Mouse (Mus musculus) MEL (cell line): Measurements from ENCODE around the gene Stam2. TPM values are rescaled to one million over a fixed set of nuclear protein-coding genes. Genes with fewer than 3 reads are reported as not detected.
A peak's percentile ranks its signal among the peaks of the same experiment; 100 is the strongest.

Experiments used
- DNase-seq: peaks from one replicate; pipeline ENCODE4 v3.0.0; 2011; ENCODE audit warnings: low read depth, low spot score
- H3K27ac ChIP-seq: 2 replicates; pipeline ENCODE4 v1.5.1; 2012; ENCODE audit warnings: low read depth, mild to moderate bottlenecking, control low read depth, low read length, moderate library complexity; ENCODE audit not compliant: control insufficient read depth
- H3K27me3 ChIP-seq, 2 experiments: fragments of 150-350 bp in 1 of 2; sonication (generic) in 1 of 2; 2 replicates each; pipeline ENCODE4 v1.6.1; 2012; ENCODE audit warnings: low read length in 2 of 2, mild to moderate bottlenecking in 2 of 2, improper control_type of control experiment in 1 of 2, moderate library complexity in 1 of 2; ENCODE audit not compliant: insufficient read depth in 2 of 2, control insufficient read depth in 1 of 2
- H3K36me3 ChIP-seq, 2 experiments: 2 replicates each; pipeline ENCODE4 v1.6.1; 2012 to 2014; ENCODE audit warnings: low read length in 2 of 2, improper control_type of control experiment in 1 of 2, inconsistent platforms in 1 of 2, mild to moderate bottlenecking in 1 of 2; ENCODE audit not compliant: insufficient read depth in 2 of 2, control insufficient read depth in 1 of 2
- H3K4me1 ChIP-seq, 2 experiments: fragments of 150-350 bp in 1 of 2; sonication (generic) in 1 of 2; 2 replicates each; pipeline ENCODE4 v1.6.1; 2012; ENCODE audit warnings: low read length in 2 of 2, improper control_type of control experiment in 1 of 2, mild to moderate bottlenecking in 1 of 2; ENCODE audit not compliant: insufficient read depth in 2 of 2, control insufficient read depth in 1 of 2
- H3K4me3 ChIP-seq, 2 experiments: fragments of 150-350 bp in 1 of 2; sonication (generic) in 1 of 2; 2 replicates each; pipeline ENCODE4 v1.5.1; 2012; ENCODE audit warnings: low read depth in 2 of 2, low read length in 2 of 2, mild to moderate bottlenecking in 2 of 2, moderate library complexity in 2 of 2, control low read depth in 1 of 2, improper control_type of control experiment in 1 of 2; ENCODE audit not compliant: control insufficient read depth in 1 of 2, insufficient read depth in 1 of 2
- H3K79me2 ChIP-seq: 2 replicates; pipeline ENCODE4 v1.6.1; 2012; ENCODE audit warnings: mild to moderate bottlenecking, low read length, moderate library complexity; ENCODE audit not compliant: control insufficient read depth, poor library complexity, insufficient read depth
- H3K9ac ChIP-seq: 2 replicates; pipeline ENCODE4 v1.6.1; 2012; ENCODE audit warnings: low read depth, mild to moderate bottlenecking, control low read depth, low read length, moderate library complexity; ENCODE audit not compliant: control insufficient read depth, poor library complexity, severe bottlenecking
- H3K9me3 ChIP-seq: fragments of 150-350 bp; sonication (generic); replicated peaks from 2 replicates; pipeline ENCODE4 v1.6.1; 2012; ENCODE audit warnings: mild to moderate bottlenecking, low read length, improper control_type of control experiment, moderate library complexity; ENCODE audit not compliant: insufficient read depth
- CHD1 ChIP-seq: IDR thresholded peaks from 2 replicates; pipeline ENCODE4 v1.6.1; 2012; ENCODE audit warnings: low read depth, mild to moderate bottlenecking, inconsistent platforms, low read length, improper control_type of control experiment
- CTCF ChIP-seq, 3 experiments: IDR thresholded peaks in 2 of 3; conservative IDR thresholded peaks in 1 of 3; 2 replicates each; pipeline ENCODE4 v1.5.1; 2011 to 2012; ENCODE audit warnings: low read length in 3 of 3, low read depth in 2 of 3, mild to moderate bottlenecking in 2 of 3, improper control_type of control experiment in 1 of 3, inconsistent platforms in 1 of 3, mixed read lengths in 1 of 3, moderate library complexity in 1 of 3; ENCODE audit not compliant: control insufficient read depth in 1 of 3, insufficient read depth in 1 of 3, poor library complexity in 1 of 3, severe bottlenecking in 1 of 3
- E2F4 ChIP-seq: IDR thresholded peaks from 2 replicates; pipeline ENCODE4 v1.6.1; 2011; ENCODE audit warnings: low read depth, low read length, improper control_type of control experiment, borderline replicate concordance
- GATA1 ChIP-seq: IDR thresholded peaks from 2 replicates; pipeline ENCODE4 v1.6.1; 2011; ENCODE audit warnings: low read depth, low read length, improper control_type of control experiment
- MAFK ChIP-seq: IDR thresholded peaks from 2 replicates; pipeline ENCODE4 v1.6.1; 2011; ENCODE audit warnings: low read depth, mild to moderate bottlenecking, low read length, improper control_type of control experiment, borderline replicate concordance
- MAX ChIP-seq: IDR thresholded peaks from 2 replicates; pipeline ENCODE4 v1.6.1; 2011; ENCODE audit warnings: low read length, improper control_type of control experiment
- MAZ ChIP-seq: IDR thresholded peaks from 2 replicates; pipeline ENCODE4 v1.6.1; 2012; ENCODE audit warnings: low read depth, mild to moderate bottlenecking, inconsistent platforms, low read length, improper control_type of control experiment
- MYB ChIP-seq: IDR thresholded peaks from 2 replicates; pipeline ENCODE4 v1.6.1; 2011; ENCODE audit warnings: mild to moderate bottlenecking, low read depth, low read length, improper control_type of control experiment
- MYC ChIP-seq: IDR thresholded peaks from 2 replicates; pipeline ENCODE4 v1.6.1; 2011; ENCODE audit warnings: low read depth, mild to moderate bottlenecking, low read length, improper control_type of control experiment, moderate library complexity
- NELFE ChIP-seq: IDR thresholded peaks from 2 replicates; pipeline ENCODE4 v1.6.1; 2011; ENCODE audit warnings: low read depth, low read length, improper control_type of control experiment
- NRF1 ChIP-seq: IDR thresholded peaks from 2 replicates; pipeline ENCODE4 v1.6.1; 2014; ENCODE audit warnings: low read depth, mild to moderate bottlenecking, inconsistent platforms, low read length, improper control_type of control experiment, moderate library complexity; ENCODE audit not compliant: poor library complexity, insufficient read depth, severe bottlenecking
- POLR2A ChIP-seq, 2 experiments: IDR thresholded peaks; 2 replicates each; pipeline ENCODE4 v1.6.1; 2011 to 2012; ENCODE audit warnings: low read length in 2 of 2, mild to moderate bottlenecking in 2 of 2, control low read depth in 1 of 2, improper control_type of control experiment in 1 of 2, low read depth in 1 of 2, moderate library complexity in 1 of 2; ENCODE audit not compliant: control insufficient read depth in 1 of 2, insufficient read depth in 1 of 2, poor library complexity in 1 of 2
- POLR2AphosphoS2 ChIP-seq: IDR thresholded peaks from 2 replicates; pipeline ENCODE4 v1.6.1; 2011; ENCODE audit warnings: low read length, improper control_type of control experiment
- RAD21 ChIP-seq: IDR thresholded peaks from 2 replicates; pipeline ENCODE4 v1.6.1; 2011; ENCODE audit warnings: mild to moderate bottlenecking, low read depth, low read length, improper control_type of control experiment
- RCOR1 ChIP-seq: IDR thresholded peaks from 2 replicates; pipeline ENCODE4 v1.6.1; 2012; ENCODE audit warnings: low read depth, mild to moderate bottlenecking, inconsistent platforms, low read length, improper control_type of control experiment
- SIN3A ChIP-seq: IDR thresholded peaks from 2 replicates; pipeline ENCODE4 v1.6.1; 2012; ENCODE audit warnings: low read length, improper control_type of control experiment, inconsistent platforms
- SMC3 ChIP-seq: IDR thresholded peaks from 2 replicates; pipeline ENCODE4 v1.6.1; 2011; ENCODE audit warnings: low read depth, low read length, improper control_type of control experiment
- TAL1 ChIP-seq: IDR thresholded peaks from 2 replicates; pipeline ENCODE4 v1.6.1; 2012; ENCODE audit warnings: mild to moderate bottlenecking, inconsistent platforms, low read length, moderate library complexity, mixed read lengths
- TBP ChIP-seq: IDR thresholded peaks from 2 replicates; pipeline ENCODE4 v1.8.0; 2011; ENCODE audit warnings: low read depth, low read length, improper control_type of control experiment
- USF1 ChIP-seq: IDR thresholded peaks from 2 replicates; pipeline ENCODE4 v1.6.1; 2014; ENCODE audit warnings: low read depth, mild to moderate bottlenecking, inconsistent platforms, low read length, improper control_type of control experiment, moderate library complexity
- ZC3H11A ChIP-seq: IDR thresholded peaks from 2 replicates; pipeline ENCODE4 v1.6.1; 2012; ENCODE audit warnings: low read depth, mild to moderate bottlenecking, inconsistent platforms, low read length, improper control_type of control experiment
- polyA plus RNA-seq, 2 experiments: library from polyadenylated mRNA; stranded (reverse) in 1 of 2; unstranded in 1 of 2; fragments of >175 nt in 1 of 2; fragments of >200 nt in 1 of 2; gene quantifications; 2 replicates each; pipeline versions ENCODE4 v1.2.1 to v1.2.4; 2012; ENCODE audit warnings: low replicate concordance in 2 of 2, low read depth in 1 of 2; ENCODE audit not compliant: insufficient read length in 2 of 2, insufficient read depth in 1 of 2, missing spikeins in 1 of 2
- total RNA-seq: library from RNA; depleted of rRNA; stranded (reverse); fragments of 300-350 nt; gene quantifications from 2 replicates; pipeline ENCODE4 v1.2.3, GENCODE M21; 2012

Stam2 gene
- total and polyA plus RNA-seq, 3 experiments, result 8.9 to 11.5 TPM; not detected in 1

- TF ChIP-seq RCOR1 (no peak), CTCF (IDR thresholded peaks at IDR 0.05 in 2 of 3, conservative IDR thresholded peaks at IDR 0.05 in 1 of 3; ENCODE audit: control insufficient read depth in 1 of 3, insufficient read depth in 1 of 3, low read depth in 2 of 3, low read length in 3 of 3, poor library complexity in 1 of 3, severe bottlenecking in 1 of 3) (peak in 1 of 3 experiments; percentile 23; a peak in 1 of 6 replicates), MYB (no peak), RAD21 (no peak), USF1 (peak; percentile 73)
Measured at GRCm38 (mm10) chr2:52742256-52743158, at the start of gene Stam2 (continued).

- H3K9me3 ChIP-seq, result no peaks in the 10 kb centered on the region
- H3K36me3 ChIP-seq, result no peaks in the 10 kb centered on the region
- no peak overlapping the region for H3K27ac ChIP-seq
- TF ChIP-seq POLR2AphosphoS2 (no peak), SMC3 (no peak), NELFE (no peak), CHD1 (no peak), MAX (no peak), NRF1 (no peak), MAFK (no peak), GATA1 (no peak), MYC (no peak), MYB (no peak), POLR2A (IDR thresholded peaks at IDR 0.05; ENCODE audit: control insufficient read depth in 1 of 2, insufficient read depth in 1 of 2, low read depth in 1 of 2, low read length in 2 of 2, poor library complexity in 1 of 2) (no peak), E2F4 (no peak), SIN3A (no peak), CTCF (IDR thresholded peaks at IDR 0.05 in 2 of 3, conservative IDR thresholded peaks at IDR 0.05 in 1 of 3; ENCODE audit: control insufficient read depth in 1 of 3, insufficient read depth in 1 of 3, low read depth in 2 of 3, low read length in 3 of 3, poor library complexity in 1 of 3, severe bottlenecking in 1 of 3) (no peak), MAZ (no peak), TBP (no peak), TAL1 (no peak), ZC3H11A (no peak), RAD21 (no peak), RCOR1 (no peak)
- H3K4me3 ChIP-seq, result no peak overlapping the region
- no peaks in the 10 kb centered on the region for H3K27me3 ChIP-seq
- no peak overlapping the region for H3K9ac ChIP-seq
- no peak for DNase-seq
- H3K79me2 ChIP-seq, result no peaks in the 10 kb centered on the region
- H3K4me1 ChIP-seq, result no peaks in the 10 kb centered on the region
Measured at GRCm38 (mm10) chr2:52785106-52785721, 43.1 kb upstream of the Stam2 start.
